Mouse (Mus musculus): ENCODE measurements around the gene Raly.
"Not testable (repeated sequence)": the region's sequence is repeated elsewhere in the genome, so short reads cannot be mapped to it uniquely, and the experiment has no call there.

- TF ChIP-seq CTCF (IDR thresholded peaks at IDR 0.05; ENCODE audit: extremely low read depth, insufficient read length, insufficient replicate concordance, low read depth, low read length) = peak; percentile 32; the same call in 1 of the 2 replicates
- TF ChIP-seq POLR2A (IDR thresholded peaks at IDR 0.05; ENCODE audit: low read depth, low read length) = not testable (repeated sequence)
These were observed 117.3 kb downstream of the Raly start for GRCm38 (mm10) chr2:154908223-154908622.
